Mouse (Mus musculus) bone marrow macrophage, adult 2 months (primary cell): ENCODE measurements around the gene Cd101. TPM values are rescaled to one million over a fixed set of nuclear protein-coding genes. Genes with fewer than 3 reads are reported as not detected.
A peak's percentile ranks its signal among the peaks of the same experiment; 100 is the strongest.

Experiments
- H3K27ac ChIP-seq: 2 replicates; pipeline ENCODE4 v1.5.1; 2012; ENCODE audit warnings: low read depth, low read length; ENCODE audit not compliant: insufficient read depth
- H3K4me1 ChIP-seq: 2 replicates; pipeline ENCODE4 v1.6.1; 2012; ENCODE audit warnings: low read length; ENCODE audit not compliant: control insufficient read depth, insufficient read depth
- H3K4me3 ChIP-seq: 2 replicates; pipeline ENCODE4 v1.5.1; 2012; ENCODE audit warnings: mild to moderate bottlenecking, low read length, moderate library complexity; ENCODE audit not compliant: insufficient read depth
- CTCF ChIP-seq: IDR thresholded peaks from 2 replicates; pipeline ENCODE4 v1.5.1; 2012; ENCODE audit warnings: low read depth, mild to moderate bottlenecking, low read length, moderate library complexity
- POLR2A ChIP-seq: IDR thresholded peaks from 2 replicates; pipeline ENCODE4 v1.6.1; 2012; ENCODE audit warnings: mild to moderate bottlenecking, low read depth, low read length, borderline replicate concordance
- polyA plus RNA-seq: library from polyadenylated mRNA; stranded (reverse); fragments of >200 nt; gene quantifications from 2 replicates; pipeline ENCODE4 v1.2.4, GENCODE M21; 2012; ENCODE audit not compliant: missing spikeins, insufficient read depth, insufficient read length

The Cd101 gene
- polyA plus RNA-seq, 1 experiment: 2.9 TPM

DNA sequence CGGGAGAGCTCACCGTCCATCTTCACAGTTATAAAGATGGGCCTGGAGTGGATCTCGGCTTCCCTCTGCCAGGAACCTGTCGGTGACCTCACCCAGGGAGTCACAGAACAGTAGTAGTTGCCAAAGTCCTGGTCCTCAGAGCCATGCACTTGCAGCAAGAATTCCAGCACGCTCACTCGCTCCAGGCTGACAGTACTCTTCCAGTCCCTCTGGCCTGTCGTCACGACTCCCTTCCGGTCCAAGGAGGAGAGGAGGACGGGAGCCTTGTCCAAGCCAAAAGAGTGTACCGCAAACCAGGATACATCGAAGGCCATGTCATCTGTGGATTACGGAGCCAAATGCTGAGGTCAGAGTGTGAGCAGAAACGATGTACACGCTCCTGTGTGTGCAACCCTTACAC is 16.1 kb upstream of the Cd101 start:
- Histone ChIP-seq H3K4me3 (no peak overlapping the region), H3K27ac (no peak overlapping the region), H3K4me1 (no peaks in the 10 kb centered on the region)
- TF ChIP-seq CTCF (no peak), POLR2A (no peak)

DNA sequence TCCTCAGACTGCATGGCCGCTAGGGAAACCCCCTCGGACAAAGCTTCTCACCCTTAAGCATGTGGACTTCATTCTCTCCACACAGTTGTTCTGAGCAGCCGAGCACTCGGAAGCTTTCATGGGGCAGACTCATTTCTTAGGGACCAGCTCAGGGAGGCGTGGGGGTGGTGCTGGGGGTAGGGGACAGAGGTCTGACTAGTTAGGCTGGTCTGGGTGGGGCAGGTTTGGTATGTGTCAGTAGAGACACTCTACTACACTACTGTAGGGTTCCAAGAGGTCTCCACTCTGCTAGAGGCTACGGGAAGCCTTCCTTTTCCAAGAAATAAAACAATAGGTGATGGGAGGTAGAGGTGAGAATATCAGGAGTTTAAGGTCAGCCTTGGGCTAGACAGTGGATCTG is 15.3 kb upstream of the Cd101 start:
- TF ChIP-seq CTCF: no peak
- TF ChIP-seq POLR2A: no peak
- no peak overlapping the region for H3K4me3 ChIP-seq
- peaks cover 3% of the 10 kb centered on the region for H3K4me1 ChIP-seq
- no peak overlapping the region for H3K27ac ChIP-seq

DNA sequence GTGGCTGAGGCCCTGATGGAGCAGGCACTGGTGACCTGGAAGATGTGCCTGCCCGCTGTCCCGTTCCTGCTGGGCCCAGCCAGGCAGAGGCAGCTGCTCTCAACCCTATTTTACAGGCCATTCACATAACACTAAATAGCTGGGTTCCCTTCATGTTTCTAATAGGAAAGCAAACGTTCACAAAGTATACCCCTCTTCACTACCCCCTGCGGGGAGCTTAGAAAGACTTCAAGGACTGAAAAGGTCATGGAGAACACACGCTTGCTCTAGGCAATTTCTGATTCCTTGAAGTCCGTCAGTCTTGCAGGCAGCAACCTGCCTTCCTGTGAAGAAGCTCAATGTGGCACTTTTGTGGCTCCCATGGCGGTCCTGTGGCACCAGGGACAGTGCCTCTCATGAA is 12.6 kb upstream of the Cd101 start:
- TF ChIP-seq POLR2A (no peak), CTCF (no peak)
- H3K4me3 ChIP-seq: no peak overlapping the region
- no peak overlapping the region for H3K27ac ChIP-seq
- peaks cover 4% of the 10 kb centered on the region for H3K4me1 ChIP-seq

DNA sequence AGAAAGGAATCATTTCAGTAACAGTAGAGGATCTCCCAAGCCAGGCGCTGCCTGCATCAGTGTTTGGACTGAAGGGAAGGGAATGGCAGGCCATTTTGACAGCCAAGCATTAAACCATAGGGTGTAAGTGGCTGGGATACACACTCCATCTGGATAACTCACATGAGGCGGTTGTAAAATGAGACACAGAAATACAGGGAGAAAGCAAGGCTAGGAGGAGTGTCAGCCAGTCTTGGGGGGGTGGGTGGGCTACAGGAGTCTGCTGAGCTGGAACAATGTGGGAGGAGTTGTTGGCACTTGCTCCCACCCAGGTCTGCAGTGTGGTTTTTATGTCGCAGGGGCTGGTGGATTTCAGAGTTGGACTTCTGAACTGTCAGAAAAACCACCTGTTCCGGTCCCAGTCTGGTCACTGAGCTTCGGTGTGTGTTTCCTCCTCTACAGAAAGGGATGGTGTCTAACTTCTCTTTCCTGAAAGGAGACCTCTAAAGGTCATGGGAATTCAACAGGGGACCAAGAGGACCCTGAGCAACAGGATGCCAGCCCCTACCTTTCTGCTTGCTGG is 8.7 kb upstream of the Cd101 start:
- TF ChIP-seq POLR2A (no peak), CTCF (no peak)
- no peak overlapping the region for H3K27ac ChIP-seq
- peaks cover 4% of the 10 kb centered on the region for H3K4me1 ChIP-seq
- H3K4me3 ChIP-seq: no peak overlapping the region

DNA sequence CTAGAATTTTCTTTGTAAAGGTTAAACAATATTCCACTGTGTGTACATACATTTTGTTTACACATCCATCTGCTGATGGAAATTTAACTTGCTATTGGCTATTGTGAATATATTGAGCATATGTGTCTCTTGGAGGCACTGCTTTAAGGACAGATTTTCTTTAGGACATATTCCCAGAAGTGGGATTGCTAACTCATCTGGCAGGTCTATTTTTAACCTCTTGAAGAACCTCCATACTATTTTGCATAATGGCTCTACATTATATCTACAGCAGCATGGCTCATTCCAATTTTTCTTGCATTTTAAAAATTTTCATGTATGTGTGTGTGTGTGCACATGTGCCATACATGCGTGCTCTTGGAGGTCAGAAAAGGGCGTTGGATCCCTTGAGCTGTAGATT is 6.6 kb upstream of the Cd101 start:
- Histone ChIP-seq H3K27ac (no peak overlapping the region), H3K4me3 (no peak overlapping the region), H3K4me1 (peaks cover 11% of the 10 kb centered on the region)
- no peak for TF ChIP-seq POLR2A
- no peak for TF ChIP-seq CTCF

DNA sequence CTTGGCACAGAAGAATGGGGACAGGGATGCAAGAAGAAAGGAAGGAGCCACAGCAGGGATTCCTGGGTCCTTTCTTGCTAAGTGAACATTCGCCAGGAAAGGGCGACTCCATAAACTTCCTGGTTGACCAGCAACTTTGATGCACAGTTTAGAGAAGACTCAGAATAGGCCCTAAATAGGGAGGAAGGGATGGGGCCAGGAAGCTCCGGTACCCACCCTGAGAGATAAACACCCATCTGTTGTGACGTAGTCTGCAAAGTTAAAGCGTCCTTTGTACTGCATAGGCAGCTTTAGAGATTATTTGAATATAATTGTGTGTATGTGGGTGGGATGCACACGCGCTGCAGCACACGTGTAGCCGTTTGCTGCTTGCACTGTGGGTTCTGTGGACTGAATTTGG is 5.2 kb upstream of the Cd101 start:
- TF ChIP-seq POLR2A: no peak
- no peak for TF ChIP-seq CTCF
- Histone ChIP-seq H3K27ac (no peak overlapping the region), H3K4me1 (peaks cover 22% of the 10 kb centered on the region), H3K4me3 (no peak overlapping the region)

DNA sequence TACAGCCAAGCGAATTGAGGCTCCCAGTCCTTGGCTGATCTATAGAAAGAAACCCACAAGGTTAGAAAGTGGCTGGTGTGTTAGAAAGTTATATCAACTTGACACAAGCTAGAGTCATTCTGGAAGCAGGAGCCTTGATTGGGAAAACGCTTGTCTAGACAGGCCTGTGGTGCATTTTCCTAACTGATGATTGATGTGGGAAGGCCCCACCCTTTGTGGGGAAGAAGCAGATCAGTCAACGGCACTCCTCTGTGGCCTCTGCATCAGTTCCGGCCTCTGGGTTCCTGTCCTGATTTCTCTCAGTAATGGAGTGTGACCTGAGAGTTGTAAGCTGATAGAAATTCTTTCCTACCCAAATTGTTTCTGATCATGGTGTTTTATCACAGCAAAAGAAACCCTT is 4.3 kb upstream of the Cd101 start:
- Histone ChIP-seq H3K4me3 (no peak overlapping the region), H3K4me1 (peaks cover 25% of the 10 kb centered on the region), H3K27ac (no peak overlapping the region)
- no peak for TF ChIP-seq CTCF
- TF ChIP-seq POLR2A: no peak

DNA sequence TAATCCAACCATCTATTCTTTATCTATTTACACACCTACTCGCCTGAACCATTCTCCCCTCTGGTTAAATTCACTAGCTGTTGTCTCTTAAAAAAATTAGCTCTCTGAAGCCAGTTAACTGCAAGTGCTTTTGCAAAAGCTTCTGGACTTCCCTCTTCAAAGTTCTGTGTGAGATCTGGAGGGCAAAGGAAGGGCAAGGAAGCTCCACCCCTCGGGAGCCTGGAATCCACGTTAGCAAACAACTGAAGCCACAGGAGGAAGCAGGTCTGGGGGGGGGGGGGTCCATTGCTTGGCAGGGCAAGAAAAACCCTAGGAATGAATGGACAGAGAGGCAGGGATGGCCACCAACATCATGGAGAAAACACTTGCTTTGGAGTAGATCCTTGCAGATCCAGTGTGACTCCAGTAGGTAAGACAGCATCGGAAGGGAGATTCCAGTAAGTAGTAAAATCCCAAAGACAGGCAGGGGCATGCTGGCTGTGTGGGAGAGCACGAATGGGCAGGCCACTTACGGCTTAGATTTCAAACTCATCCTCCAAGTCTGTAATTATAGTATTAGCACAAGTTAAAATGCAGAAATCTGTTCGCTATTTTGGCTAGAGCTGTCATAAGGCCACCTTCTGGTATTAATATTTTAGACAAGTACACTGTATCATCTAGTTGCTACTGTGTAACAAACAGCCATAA is 2.2 kb upstream of the Cd101 start:
- TF ChIP-seq POLR2A (no peak), CTCF (no peak)
- H3K4me3 ChIP-seq: no peak overlapping the region
- H3K27ac ChIP-seq: peak overlapping the region; percentile 62
- peaks cover 29% of the 10 kb centered on the region for H3K4me1 ChIP-seq

DNA sequence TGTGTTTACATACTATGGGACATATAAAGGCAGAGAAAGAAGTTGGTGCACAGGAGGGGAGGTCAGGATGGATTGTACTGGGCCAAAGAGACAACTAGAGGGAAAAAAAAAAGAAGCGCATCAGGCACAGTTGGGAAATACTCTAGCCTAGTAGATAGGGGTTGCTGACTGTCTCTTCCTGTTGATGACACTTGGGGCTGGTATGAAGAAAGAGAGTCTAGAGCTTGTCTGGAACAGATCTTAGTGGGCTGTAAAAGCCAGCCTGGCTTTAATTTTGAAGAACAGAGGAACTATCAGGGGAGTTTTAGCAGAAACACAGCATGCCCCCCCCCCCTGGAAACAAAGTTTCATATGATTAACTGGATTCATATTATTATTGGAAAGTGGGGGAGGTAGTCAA is 1.3 kb upstream of the Cd101 start:
- no peak overlapping the region for H3K4me3 ChIP-seq
- peak overlapping the region; percentile 62 for H3K27ac ChIP-seq
- TF ChIP-seq POLR2A: no peak
- no peak for TF ChIP-seq CTCF
- H3K4me1 ChIP-seq: peaks cover 29% of the 10 kb centered on the region

DNA sequence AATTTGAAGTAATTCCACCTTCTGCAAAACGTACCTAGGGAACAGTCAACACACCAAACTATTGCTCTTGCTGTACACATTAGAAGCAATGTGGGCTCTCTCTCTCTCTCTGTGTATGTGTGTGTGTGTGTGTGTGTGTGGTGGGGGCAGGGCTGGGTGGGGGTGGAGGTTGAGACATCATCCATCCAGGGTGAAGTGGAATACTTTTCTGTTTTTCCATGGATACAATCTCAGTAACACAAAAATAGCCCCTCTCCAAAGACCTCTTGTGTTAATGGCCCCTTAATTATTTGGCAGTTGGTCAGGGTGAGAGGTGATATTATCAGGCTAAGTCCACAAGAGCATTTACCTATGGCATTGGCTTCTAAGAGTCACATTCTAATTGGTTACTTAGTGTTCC is 2.6 kb downstream of the Cd101 start:
- no peak overlapping the region for H3K27ac ChIP-seq
- H3K4me3 ChIP-seq: no peak overlapping the region
- H3K4me1 ChIP-seq: peaks cover 28% of the 10 kb centered on the region
- TF ChIP-seq POLR2A: no peak
- TF ChIP-seq CTCF: no peak
